Mouse (Mus musculus) thymus, adult 2 months (tissue): ENCODE measurements around the gene Csnk2a2.

ENCODE experiments used
- CTCF ChIP-seq: fragments of 200-500 bp; IDR thresholded peaks from 2 replicates; pipeline ENCODE4 v1.5.1; 2012; ENCODE audit warnings: mild to moderate bottlenecking, control low read depth, low read length, moderate library complexity, borderline replicate concordance; ENCODE audit not compliant: control insufficient read depth, poor library complexity, insufficient read depth; ENCODE audit errors: extremely low read depth
- POLR2A ChIP-seq: fragments of 200-500 bp; IDR thresholded peaks from 2 replicates; pipeline ENCODE4 v1.6.1; 2012; ENCODE audit warnings: mild to moderate bottlenecking, low read length, control low read depth, moderate library complexity; ENCODE audit not compliant: control insufficient read depth, poor library complexity, insufficient read depth; ENCODE audit errors: extremely low read depth

DNA sequence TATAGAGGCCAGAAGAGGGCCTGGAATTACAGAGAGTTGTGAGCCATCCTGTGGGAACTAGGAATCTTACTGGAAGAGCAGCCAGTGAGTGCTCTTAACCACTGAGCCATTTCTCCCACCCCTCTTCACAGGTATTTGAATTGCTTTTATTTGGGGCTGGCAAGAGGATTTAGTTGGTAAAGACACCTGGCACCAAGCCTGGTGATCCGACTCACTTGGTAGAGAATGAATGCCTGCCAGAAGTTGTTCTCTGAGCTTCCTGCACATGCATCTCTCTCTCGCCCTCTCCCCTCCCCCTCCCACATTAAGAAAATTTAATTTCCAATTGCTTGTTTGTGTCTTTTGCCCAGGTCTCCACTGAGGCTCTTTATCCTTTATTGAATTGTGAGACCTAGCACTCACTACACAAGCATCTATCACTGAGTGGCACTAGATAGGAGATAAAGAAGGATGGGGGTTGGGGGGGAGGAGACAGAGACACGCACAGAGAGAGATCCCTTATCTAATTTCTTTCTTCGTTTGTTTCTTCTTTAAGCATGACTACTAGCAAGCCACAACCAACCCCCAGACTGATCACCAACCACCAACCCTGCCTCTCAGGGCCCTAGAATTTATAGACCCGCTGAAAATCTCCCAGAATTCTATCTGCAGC, 52.4 kb downstream of the Csnk2a2 start:
- TF ChIP-seq POLR2A (no peak), CTCF (no peak)
